Mouse (Mus musculus): Measurements from ENCODE around the gene Gm8909. TPM values are rescaled to one million over a fixed set of nuclear protein-coding genes. Genes with fewer than 3 reads are reported as not detected.
"Not testable (repeated sequence)": the region's sequence is repeated elsewhere in the genome, so short reads cannot be mapped to it uniquely, and the experiment has no call there.

The Gm8909 gene
- total and polyA plus RNA-seq, 2 experiments from 2014 or later: not detected

DNA sequence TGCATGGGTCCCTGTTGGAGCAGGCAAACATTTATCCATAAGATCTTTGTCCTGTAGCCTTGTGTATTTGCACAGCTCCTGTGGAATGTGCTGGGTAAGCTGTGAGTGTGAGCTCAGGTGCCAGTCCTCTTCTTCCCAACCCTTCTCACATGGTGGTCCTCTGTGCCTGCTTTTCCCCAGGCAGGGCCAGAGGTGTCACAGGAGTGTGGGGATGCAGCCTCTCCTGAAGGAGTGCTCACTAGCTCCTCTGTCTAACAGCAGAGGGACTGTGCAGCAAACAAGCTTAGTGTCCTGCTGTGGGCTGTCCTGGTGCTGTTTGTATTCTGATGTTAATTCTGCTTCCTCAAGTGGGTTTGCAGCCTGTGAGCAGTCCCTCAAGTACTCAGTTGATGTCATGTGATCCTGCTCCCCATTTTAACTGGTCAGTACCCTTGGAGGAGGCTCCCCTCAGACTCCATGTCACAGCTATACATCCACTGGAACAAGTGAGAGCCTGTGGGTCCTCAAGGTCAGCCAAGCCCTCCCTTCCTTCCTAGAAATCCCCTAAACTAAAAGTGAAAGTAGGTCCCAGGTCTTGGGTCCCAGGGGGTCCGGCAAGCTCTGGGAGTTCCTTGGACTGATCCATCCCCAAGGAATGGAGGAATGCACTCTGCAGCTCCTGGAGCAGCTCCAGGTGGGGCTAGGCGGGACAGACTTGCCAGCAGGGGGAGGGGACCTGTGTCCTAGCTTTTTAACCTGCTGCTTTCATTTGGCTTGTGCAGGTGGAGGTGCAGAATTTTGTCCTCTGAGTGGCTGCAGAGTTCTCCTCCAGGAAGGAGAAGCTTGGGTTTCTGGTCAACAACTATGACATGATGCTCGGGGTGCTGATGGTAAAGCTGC is 13.8 kb downstream of the Gm8909 start:
- H3K4me1 ChIP-seq (ENCODE audit: insufficient read depth): no peaks in the 10 kb centered on the region
- WGBS: 20% methylated on average over 3 of the region's 3 CpGs
- H3K4me2 ChIP-seq (ENCODE audit: low read depth): no peak overlapping the region
- H3K9me3 ChIP-seq (ENCODE audit: low read length): no peaks in the 10 kb centered on the region
- no peak overlapping the region for H3K4me3 ChIP-seq (ENCODE audit: low read depth, low read length)
- peaks cover 5% of the 10 kb centered on the region for H3K27me3 ChIP-seq (ENCODE audit: insufficient read depth, low read length)
- ATAC-seq (no peak), DNase-seq (no peak)
- no peaks in the 10 kb centered on the region for H3K36me3 ChIP-seq (ENCODE audit: insufficient read depth)
- no peak overlapping the region for H3K27ac ChIP-seq (ENCODE audit: low read depth, low read length)
- H3K9ac ChIP-seq: no peak overlapping the region
- TF ChIP-seq CTCF (IDR thresholded peaks at IDR 0.05; ENCODE audit: low read depth): no peak

DNA sequence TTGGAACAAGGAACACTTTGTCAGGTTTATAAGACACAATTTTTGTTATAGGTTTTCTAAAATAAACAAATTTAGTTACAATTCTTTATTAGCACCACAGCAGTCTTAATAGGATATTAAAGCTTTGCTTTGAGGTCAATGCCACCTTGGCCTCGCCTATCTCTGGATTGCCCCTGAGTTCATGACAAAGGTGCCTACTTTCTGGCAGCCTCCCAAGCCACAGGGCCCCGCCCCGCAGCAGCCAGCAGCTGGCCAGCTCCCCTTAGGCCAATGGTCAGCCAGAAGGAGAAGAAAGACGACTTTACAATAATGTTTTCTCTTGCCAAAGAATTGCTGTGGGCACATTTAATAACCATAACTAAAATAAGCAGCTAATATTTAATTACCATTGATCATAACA is 17.1 kb downstream of the Gm8909 start:
- 52% methylated on average over 4 of the region's 4 CpGs for WGBS
- H3K27me3 ChIP-seq (ENCODE audit: insufficient read depth, low read length); H3K4me1 ChIP-seq (ENCODE audit: insufficient read depth); H3K27ac ChIP-seq (ENCODE audit: low read depth, low read length); H3K9me3 ChIP-seq (ENCODE audit: low read length); H3K4me2 ChIP-seq (ENCODE audit: low read depth); H3K9ac ChIP-seq; H3K4me3 ChIP-seq (ENCODE audit: low read depth, low read length); ATAC-seq; H3K36me3 ChIP-seq (ENCODE audit: insufficient read depth); DNase-seq: not testable (repeated sequence)

DNA sequence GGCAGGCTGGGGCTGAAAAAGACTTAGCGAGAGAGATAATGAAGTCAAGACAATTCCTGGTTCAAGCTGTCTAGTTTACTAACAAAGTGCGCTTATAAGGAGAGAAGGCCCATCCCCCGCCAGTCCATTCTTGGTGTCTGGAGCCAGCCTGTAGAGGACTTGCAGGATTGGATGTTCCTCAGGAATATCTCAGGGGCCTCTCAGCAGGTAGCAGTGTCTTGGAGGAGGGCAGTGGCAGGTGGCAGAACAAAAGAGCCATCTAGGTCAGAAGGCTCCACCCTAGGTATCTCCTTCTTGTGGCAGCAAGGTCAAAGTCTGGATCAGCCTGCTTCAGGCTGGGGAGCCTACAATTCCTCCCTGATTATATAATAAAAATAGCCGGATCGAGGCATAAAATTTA is 19.9 kb downstream of the Gm8909 start:
- H3K27ac ChIP-seq (ENCODE audit: low read depth, low read length); H3K4me3 ChIP-seq (ENCODE audit: low read depth, low read length); H3K4me1 ChIP-seq (ENCODE audit: insufficient read depth); DNase-seq; ATAC-seq; H3K9ac ChIP-seq; H3K36me3 ChIP-seq (ENCODE audit: insufficient read depth); H3K4me2 ChIP-seq (ENCODE audit: low read depth); H3K9me3 ChIP-seq (ENCODE audit: low read length): not testable (repeated sequence)
- H3K27me3 ChIP-seq (ENCODE audit: insufficient read depth, low read length): peaks cover 17% of the 10 kb centered on the region
- 68% methylated on average over 5 of the region's 5 CpGs for WGBS

DNA sequence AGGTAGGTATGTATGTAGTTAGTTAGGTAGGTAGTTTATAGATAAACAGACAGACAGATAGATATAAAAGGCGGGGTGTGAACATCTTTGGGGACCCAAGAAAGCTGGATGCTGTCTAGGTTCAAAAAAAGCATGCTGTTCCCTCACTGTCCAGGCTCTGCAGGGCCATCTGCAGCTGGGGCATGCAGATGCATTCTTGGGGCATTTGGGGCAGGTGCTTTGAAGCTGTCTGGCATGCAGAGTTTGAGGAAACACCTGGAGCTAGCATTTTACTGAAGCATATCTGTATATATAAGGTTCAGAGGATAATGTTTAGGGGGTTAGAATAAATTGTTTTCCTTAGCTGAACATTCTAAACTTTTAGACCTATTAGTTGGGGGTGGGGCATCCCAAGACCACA is 21.4 kb downstream of the Gm8909 start:
- not testable (repeated sequence) for H3K9ac ChIP-seq

DNA sequence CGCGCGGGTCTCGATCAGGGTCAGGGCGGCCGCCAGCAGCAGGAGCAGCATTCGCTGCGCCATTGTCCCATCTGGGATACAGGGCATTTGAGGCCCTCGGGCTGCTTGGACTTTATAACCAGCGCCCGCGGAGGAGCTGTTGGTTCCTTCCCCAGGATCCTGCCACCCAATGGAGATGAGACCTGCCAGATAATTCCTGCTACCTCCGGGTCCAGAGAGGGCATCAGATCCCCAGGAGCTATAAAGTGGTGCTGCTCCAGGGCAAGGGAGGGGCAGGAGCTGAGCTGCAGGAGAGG is 22.5 kb downstream of the Gm8909 start:
- not testable (repeated sequence) for ATAC-seq; H3K9me3 ChIP-seq (ENCODE audit: low read length); H3K4me1 ChIP-seq (ENCODE audit: insufficient read depth); DNase-seq; H3K27ac ChIP-seq (ENCODE audit: low read depth, low read length); H3K36me3 ChIP-seq (ENCODE audit: insufficient read depth); H3K9ac ChIP-seq
- 2% methylated on average over 10 of the region's 13 CpGs for WGBS
- Histone ChIP-seq H3K4me2 (ENCODE audit: low read depth) (peak overlapping the region; percentile 44), H3K4me3 (ENCODE audit: low read depth, low read length) (peak overlapping the region; percentile 28), H3K27me3 (ENCODE audit: insufficient read depth, low read length) (peaks cover 19% of the 10 kb centered on the region)

More for the DNA sequence above, 21.4 kb downstream of the Gm8909 start:
- peaks cover 19% of the 10 kb centered on the region for H3K27me3 ChIP-seq (ENCODE audit: insufficient read depth, low read length)
- H3K4me1 ChIP-seq (ENCODE audit: insufficient read depth); H3K27ac ChIP-seq (ENCODE audit: low read depth, low read length); DNase-seq; H3K4me2 ChIP-seq (ENCODE audit: low read depth); H3K36me3 ChIP-seq (ENCODE audit: insufficient read depth); ATAC-seq; H3K4me3 ChIP-seq (ENCODE audit: low read depth, low read length); H3K9me3 ChIP-seq (ENCODE audit: low read length): not testable (repeated sequence)
- WGBS: 85% methylated on average over 1 of the region's 1 CpGs

DNA sequence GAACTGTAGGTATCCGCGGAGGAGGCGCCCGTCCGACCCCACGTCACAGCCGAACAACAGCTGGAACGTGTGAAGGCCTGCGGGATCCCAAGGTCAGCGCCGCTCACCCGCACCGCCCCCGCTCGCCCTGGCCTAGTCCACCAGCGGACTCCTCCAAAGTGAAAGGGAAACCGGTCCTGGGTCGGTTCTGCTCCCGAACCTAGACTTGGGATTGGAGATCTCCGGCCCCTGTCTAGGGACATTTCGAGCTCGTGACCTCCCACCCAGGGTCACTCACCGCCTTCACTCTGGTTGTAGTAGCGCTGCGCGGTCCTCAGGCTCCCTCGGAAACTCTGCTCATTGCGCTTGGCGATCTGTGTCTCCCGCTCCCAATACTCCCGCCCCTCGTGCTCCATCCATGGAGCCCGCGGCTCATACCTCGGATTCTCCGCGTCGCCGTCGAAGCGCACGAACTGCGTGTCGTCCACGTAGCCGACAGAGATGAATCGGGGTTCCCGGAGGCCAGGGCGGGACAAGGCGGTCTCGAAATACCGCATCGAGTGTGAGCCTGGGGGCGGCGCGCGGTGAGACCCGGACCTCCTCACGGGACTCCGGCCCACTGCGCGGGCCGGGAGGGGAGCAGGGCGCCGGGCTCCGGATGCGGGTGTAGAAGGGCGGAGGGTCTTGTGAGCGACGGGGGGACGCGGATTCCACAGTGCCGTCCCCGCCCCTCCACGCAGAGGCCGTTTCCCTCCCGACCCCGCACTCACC is 23.1 kb downstream of the Gm8909 start:
- Histone ChIP-seq H3K4me1 (ENCODE audit: insufficient read depth) (0 out of 2 replicates have a peak, but pooled peaks cover 3% of the 10 kb centered on the region), H3K9ac (no peak overlapping the region), H3K9me3 (ENCODE audit: low read length) (no peaks in the 10 kb centered on the region), H3K27me3 (ENCODE audit: insufficient read depth, low read length) (peaks cover 19% of the 10 kb centered on the region), H3K4me3 (ENCODE audit: low read depth, low read length) (peak overlapping the region; percentile 28), H3K36me3 (ENCODE audit: insufficient read depth) (no peaks in the 10 kb centered on the region), H3K4me2 (ENCODE audit: low read depth) (peak overlapping the region; percentile 44), H3K27ac (ENCODE audit: low read depth, low read length) (no peak overlapping the region)
- DNase-seq: no peak
- no peak; the same call in 1 of the 2 replicates for ATAC-seq
- WGBS: 2% methylated on average over 62 of the region's 78 CpGs
- TF ChIP-seq CTCF (IDR thresholded peaks at IDR 0.05; ENCODE audit: low read depth): no peak

DNA sequence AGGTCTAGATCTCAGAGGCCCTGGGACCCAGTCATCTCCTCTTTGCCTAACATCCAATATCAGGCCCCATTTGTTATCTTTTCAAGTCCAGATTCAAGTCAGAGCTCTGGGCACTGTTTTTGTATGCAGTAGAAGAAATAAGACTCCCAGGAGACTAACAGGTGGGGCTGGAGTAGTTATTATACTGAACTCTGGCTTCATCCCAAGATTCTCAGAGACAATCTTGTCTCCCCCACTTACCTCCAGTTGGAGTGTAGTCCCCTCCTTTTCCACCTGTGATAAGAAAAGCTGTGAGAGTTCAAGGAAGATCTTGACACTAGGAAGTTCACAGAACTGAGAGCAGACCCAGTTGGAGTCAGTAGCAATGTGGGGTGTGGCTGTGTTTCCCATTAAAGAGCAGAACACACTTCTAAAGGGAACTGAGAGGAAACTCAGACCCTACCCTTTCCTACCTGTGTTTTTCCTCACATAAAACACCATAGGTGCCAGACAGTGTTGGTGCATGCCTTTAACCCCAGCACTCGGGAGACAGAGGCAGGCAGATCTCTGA is 32.0 kb downstream of the Gm8909 start:
- not testable (repeated sequence) for H3K4me3 ChIP-seq (ENCODE audit: low read depth, low read length); H3K27me3 ChIP-seq (ENCODE audit: insufficient read depth, low read length); H3K27ac ChIP-seq (ENCODE audit: low read depth, low read length); H3K9me3 ChIP-seq (ENCODE audit: low read length); H3K9ac ChIP-seq; H3K4me2 ChIP-seq (ENCODE audit: low read depth); H3K4me1 ChIP-seq (ENCODE audit: insufficient read depth); H3K36me3 ChIP-seq (ENCODE audit: insufficient read depth); DNase-seq; ATAC-seq
- WGBS: 83% methylated on average over 1 of the region's 1 CpGs

DNA sequence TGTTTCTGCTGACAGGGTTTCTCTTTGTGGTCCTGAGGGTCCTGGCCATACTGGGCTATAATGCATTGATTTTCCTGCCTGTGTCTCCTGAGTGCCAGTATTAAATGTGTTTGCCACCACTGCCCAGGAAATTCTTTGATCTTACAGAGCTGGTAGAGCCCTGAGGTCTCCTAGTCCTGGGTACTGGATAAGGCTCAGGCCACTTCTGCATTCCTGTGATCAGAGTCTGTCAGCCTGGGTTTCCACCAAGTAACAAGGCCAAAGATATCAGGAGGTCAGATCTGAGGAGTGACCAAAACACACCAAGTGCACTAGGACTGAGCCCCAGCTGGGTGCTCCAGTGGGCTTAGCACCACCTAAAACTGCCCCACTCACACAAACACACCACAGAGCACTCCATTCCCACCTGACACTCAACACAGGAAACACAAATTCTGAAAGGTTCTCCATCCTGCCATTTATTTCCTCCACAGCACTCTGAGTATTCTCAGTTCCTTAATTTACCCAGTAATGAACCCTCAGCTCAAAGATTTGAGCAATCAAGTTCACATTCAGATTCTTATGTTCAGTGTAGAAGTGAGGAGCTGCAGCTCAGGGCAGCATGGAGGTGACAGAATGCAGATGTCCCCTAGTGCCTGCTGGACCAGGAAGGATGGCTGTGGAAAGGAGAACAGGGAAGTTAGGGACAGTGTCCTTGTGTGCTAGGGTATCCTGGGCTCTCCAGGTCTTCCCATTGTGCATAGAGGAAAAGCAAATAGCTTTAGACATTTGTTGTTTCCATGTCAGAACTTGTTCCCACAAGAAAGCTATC is 32.7 kb downstream of the Gm8909 start:
- H3K36me3 ChIP-seq (ENCODE audit: insufficient read depth); H3K9me3 ChIP-seq (ENCODE audit: low read length); H3K4me2 ChIP-seq (ENCODE audit: low read depth); H3K27me3 ChIP-seq (ENCODE audit: insufficient read depth, low read length); H3K4me3 ChIP-seq (ENCODE audit: low read depth, low read length); H3K9ac ChIP-seq; ATAC-seq; H3K27ac ChIP-seq (ENCODE audit: low read depth, low read length); H3K4me1 ChIP-seq (ENCODE audit: insufficient read depth); DNase-seq: not testable (repeated sequence)

Measured in forebrain, postnatal 0 days (tissue).